Comparison of ENCODE assay signal across 8 mouse cellular contexts in genomic region chr13:107021461-107022265, GRCm38 (mm10). TPM values are rescaled to one million over a fixed set of nuclear protein-coding genes. Genes with fewer than 3 reads are reported as not detected.
DNase-seq lines count a peak whose midpoint lies in the region; ATAC-seq and TF ChIP-seq lines count a peak whose summit lies in the region.

Kif2a (minus strand) TSS chr13:107022126.

- peaks cover 3% of the 10 kb centered on the region for H3K4me1 ChIP-seq in cortical plate, adult 2 months (ENCODE audit: control insufficient read depth, insufficient read depth, low read length)

- TF ChIP-seq POLR2A in cortical plate, adult 2 months (IDR thresholded peaks at IDR 0.05; ENCODE audit: extremely low read depth, insufficient read depth, low read length): no peak

- peak; percentile 7 for DNase-seq in WW6 (ENCODE audit: low read depth, low spot score)
- DNase-seq in gastrocnemius, postnatal 10 days: peak; percentile 52
- peak; percentile 69 for DNase-seq in induced T-regulatory cell, adult 2 months (ENCODE audit: low read depth)
- peak; percentile 33 to 44 for DNase-seq in left cerebral cortex, postnatal 14 days (ENCODE audit: low spot score in 2 of 2)
- DNase-seq in right cerebral cortex, postnatal 36 days (ENCODE audit: low spot score in 2 of 2): peak; percentile 33 to 37
- DNase-seq in urinary bladder, postnatal 4 days (ENCODE audit: low spot score in 2 of 2): peak; percentile 34 to 61

- peak within 1 kb of the TSS; percentile 92 for H3K4me3 ChIP-seq in cortical plate, adult 2 months (ENCODE audit: insufficient read depth, low read length)

- intact Hi-C loops in left cerebral cortex, postnatal 14 days (cut with DNase I): no loop called here

- no peak for TF ChIP-seq CTCF in cortical plate, adult 2 months (IDR thresholded peaks at IDR 0.05; ENCODE audit: extremely low read depth, insufficient read depth, low read length)

- peak within 1 kb of the TSS; percentile 87 for H3K27ac ChIP-seq in cortical plate, adult 2 months (ENCODE audit: insufficient read depth, low read length)

- peak; percentile 53 for ATAC-seq in megakaryocyte-erythroid progenitor cell, adult 5-6 weeks (replicated peaks; ENCODE audit: low FRiP score, low TSS enrichment, poor library complexity, severe bottlenecking)

RNA-seq across cellular contexts. Expression of gene Kif2a, which starts in this region (rescaled TPM):
- 31.7 and 31.8 TPM in 2 replicates for polyA plus RNA-seq in cortical plate, adult 2 months (2012; rRNA removed)
- total RNA-seq in gastrocnemius, postnatal 10 days (2021): 10 to 100 TPM; 24.3 to 28.0 TPM
- total RNA-seq in left cerebral cortex, postnatal 14 days (2021): 100 to 1,000 TPM; 131 to 135 TPM
- total RNA-seq in megakaryocyte-erythroid progenitor cell, adult 5-6 weeks (2014; fragmentation: Nextera tagmentation): 56.4 and 80.7 TPM in 2 replicates
- 22.0 and 26.1 TPM in 2 replicates for total RNA-seq in megakaryocyte-erythroid progenitor cell, adult 5-6 weeks (2017)

Comparison
In these comparisons a context has a peak if more than half of its experiments do, and no peak if none do; other contexts are left out.
1. Peak in every context shown above with its lines: DNase-seq, ATAC-seq, H3K4me3 ChIP-seq and H3K27ac ChIP-seq.
2. DNase-seq: peak in every context shown above with its lines; median percentile 69 in induced T-regulatory cell, adult 2 months; 52 in gastrocnemius, postnatal 10 days; 48 in urinary bladder, postnatal 4 days; 38 in left cerebral cortex, postnatal 14 days; 35 in right cerebral cortex, postnatal 36 days; 7 in WW6.